Mouse (Mus musculus): ENCODE results near the gene Mark1.
A peak's percentile ranks its signal among the peaks of the same experiment; 100 is the strongest.

The Mark1 gene

DNA sequence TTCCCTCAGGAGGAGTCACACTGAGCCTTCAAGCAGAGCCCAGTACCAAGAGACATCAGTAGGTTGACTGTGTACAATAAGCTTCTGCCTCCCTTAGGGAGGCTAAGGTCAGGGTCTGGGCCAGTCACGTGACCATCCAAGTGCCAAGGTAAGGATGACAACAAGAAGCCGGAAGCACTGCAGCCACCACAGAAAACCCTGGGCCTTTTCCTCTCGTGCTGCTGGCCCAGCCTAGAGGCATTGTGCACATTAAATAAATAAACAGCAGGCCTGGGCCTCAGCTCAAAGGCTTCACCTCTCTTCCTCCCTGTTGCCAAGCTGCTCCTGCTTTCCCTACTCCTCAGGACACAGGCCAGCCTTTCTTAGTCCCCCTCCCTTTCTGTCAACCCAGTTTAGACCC is 139.1 kb downstream of the Mark1 start:
- no peak for ATAC-seq (ENCODE audit: insufficient number of reproducible peaks, low FRiP score, low TSS enrichment)

DNA sequence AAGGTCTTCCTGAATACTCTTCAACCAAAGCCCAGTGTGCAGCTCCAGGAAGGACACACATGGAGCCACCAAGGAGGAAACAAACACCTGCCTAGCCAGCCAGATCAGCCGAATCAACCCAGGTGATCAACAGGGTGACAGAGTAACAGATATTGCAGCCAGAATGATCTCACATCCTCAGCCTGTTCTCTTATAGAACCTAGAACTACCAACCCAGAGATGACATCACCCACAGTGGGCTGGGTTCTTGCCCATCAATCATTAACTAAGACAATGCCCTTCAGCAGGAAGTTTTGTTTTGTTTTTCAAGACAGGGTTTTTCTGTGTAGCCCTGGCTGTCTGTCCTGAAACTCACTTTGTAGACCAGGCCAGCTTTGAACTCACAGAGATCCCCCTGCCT is 141.1 kb downstream of the Mark1 start:
- ATAC-seq (ENCODE audit: insufficient number of reproducible peaks, low FRiP score, low TSS enrichment) = no peak

DNA sequence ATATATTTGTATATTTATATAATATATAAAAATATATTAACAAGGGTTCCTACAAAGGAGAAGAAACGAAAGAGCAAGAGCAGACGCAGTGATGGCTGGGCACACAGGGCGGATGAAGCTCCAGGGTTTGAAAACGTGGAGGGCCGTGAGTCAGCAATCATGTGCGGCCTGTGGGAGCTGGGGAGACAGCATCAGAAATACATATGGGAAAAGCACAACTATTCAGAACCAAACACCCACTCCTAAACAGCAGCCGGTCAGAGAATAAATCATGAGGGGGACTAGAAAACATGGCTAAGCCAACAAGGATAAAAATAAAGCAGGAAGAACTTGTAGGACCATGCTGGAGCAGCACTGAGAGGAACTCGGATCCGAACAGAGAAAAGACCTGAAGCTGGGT is 142.2 kb downstream of the Mark1 start:
- no peak for ATAC-seq (ENCODE audit: insufficient number of reproducible peaks, low FRiP score, low TSS enrichment)

DNA sequence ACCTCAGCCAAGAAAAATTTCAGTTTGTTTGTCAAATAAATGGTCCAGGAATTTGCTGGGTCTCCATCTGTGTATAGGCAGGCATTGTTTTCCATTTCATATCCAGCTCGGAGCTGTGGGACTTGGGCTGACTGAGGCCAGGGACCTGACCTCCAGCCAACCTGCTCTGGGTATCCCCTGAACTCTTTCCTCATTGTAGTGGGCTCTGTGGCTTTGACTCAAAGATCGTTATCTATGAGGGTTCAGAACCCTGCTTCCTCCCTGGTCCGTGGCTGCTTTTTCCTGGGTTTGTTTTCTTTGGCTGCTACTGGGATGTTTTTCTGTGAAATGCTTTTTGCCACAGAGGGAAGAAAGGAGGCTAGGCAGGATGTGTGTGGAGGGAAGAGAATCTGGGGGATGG is 145.4 kb downstream of the Mark1 start:
- no peak for ATAC-seq (ENCODE audit: insufficient number of reproducible peaks, low FRiP score, low TSS enrichment)

DNA sequence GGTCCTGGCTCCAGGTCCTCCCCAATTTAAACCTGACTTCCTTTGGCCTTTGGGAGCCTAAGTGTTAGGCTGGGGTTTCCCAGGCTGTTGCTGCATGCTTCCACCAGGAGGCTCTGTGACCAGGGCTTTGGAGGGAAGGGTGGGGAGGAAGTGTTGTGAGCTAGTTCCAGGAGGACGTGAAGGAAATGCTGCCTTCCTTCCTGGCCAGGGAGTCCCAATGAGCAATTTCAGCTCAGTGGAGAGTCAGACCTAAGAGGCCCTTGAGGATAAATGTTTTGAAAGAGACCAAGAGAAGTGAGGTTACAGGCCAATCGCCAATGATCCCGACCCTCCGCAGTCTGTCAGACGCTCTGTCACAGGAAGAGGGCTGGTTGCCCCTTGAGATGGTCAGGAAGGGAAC is 146.0 kb downstream of the Mark1 start:
- ATAC-seq (ENCODE audit: insufficient number of reproducible peaks, low FRiP score, low TSS enrichment) = 0 out of 2 replicates have a peak, but pooled peaks have one; percentile 29

DNA sequence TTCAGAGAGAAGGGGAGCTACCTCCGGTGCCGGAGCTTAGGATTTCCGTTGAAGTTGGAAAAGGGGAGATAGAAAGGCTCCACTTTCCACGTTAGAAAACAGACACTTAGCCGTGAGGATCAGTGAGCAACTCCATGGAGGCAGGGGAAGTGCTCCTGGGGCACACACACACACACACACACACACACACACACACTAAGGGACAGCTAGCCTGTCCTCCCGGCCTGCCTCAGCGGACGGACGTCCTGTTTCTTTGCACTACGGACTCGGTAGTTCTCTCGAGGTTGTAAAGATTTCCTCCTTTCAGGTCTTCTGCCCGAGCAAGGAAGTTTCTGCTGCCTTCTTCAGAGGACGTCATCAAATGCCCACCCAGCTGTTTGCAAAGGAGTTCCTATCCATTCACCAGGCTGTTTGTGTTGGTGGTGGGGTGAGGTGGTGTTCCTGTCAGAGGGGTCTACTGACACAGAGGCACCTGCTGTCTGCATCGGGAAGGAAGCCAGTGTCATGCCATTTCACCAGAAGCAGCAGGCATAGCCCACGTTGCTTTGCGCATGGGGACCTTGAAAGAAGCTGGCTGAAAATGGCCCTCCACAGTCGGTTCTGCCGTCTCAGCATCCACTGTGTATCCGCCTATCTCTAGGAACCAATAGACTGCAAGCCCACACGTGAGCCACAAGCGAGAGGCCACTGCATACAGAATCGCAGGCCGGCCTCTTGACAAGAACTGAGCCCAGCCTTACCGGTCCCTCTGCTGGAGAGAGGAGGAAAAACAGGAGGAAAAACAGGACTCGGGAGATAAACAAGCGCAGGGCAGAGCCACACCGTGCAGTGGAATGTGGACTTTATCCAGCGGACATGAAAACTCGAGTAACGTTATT is 147.4 kb downstream of the Mark1 start:
- peak; percentile 91 for ATAC-seq (ENCODE audit: insufficient number of reproducible peaks, low FRiP score, low TSS enrichment)

DNA sequence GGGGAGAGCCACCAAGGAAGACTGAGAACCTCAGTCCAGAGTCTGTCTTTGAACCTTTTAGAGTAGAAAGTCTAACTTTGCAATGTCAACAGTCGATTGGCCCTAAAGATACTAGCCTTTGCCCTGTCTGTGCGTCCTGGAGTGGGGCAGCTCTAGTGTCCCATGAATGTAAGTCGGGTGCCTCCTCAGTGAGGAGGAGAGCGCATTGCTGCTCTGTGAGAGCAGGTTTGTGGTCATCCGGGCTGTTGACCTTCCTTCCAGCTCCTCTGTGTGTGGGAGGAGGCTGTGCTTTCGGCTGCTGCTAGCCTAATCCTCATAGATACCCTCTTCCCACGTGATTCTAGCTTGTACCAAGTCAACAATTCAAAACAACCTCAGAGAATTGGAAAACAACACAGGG is 148.2 kb downstream of the Mark1 start:
- ATAC-seq (ENCODE audit: insufficient number of reproducible peaks, low FRiP score, low TSS enrichment) = no peak

DNA sequence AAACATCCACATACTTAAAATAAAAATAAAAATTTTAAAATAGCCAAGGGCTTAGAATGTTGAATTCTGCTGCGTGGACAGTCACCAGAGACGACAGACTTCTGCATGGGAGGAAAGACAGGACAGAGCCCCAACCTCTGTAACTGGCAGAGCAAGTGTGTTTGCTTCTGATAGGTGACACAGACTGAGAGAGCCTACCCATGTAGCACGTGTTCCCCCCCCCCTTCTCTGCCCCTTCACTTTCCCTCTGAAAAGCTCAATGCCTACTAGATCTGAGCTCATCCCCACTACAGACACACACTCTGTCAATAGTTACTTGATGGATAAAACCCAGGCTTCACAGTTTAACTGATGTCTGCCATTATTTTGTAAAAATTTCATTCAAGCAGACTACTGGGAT is 152.4 kb downstream of the Mark1 start:
- no peak for ATAC-seq (ENCODE audit: insufficient number of reproducible peaks, low FRiP score, low TSS enrichment)

All from cerebellum, adult (tissue).